Mouse (Mus musculus): ENCODE data around the gene Eprs. TPM values are rescaled to one million over a fixed set of nuclear protein-coding genes. Genes with fewer than 3 reads are reported as not detected.

Gene Eprs
- polyA plus RNA-seq, 1 experiment = 44.2 TPM

DNA sequence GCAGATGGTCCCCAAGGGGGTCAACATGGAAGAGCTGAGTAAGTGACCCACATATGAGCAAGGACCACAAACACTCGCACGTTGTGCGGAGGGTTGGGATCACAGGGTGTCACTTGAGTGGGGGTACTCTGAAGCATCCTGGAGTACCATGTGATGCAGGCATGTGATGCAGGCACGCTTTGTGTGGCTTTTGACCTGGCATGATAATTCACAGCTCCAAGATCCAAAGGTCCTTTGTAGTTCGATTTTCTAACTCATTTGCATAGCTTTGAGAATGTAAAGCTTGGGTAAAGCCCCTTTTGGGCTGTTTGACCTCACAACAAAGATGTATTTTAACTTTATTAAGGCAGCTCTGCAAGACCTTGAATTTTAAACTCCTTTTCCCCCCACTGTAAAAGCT lies 100.0 kb downstream of the Eprs start:
- H3K36me3 ChIP-seq (ENCODE audit: control insufficient read depth, insufficient read depth) = no peaks in the 10 kb centered on the region
- TF ChIP-seq MAX (IDR thresholded peaks at IDR 0.05) (no peak), CTCF (IDR thresholded peaks at IDR 0.05; ENCODE audit: control insufficient read depth, insufficient read depth, insufficient read length) (no peak), MYOD1 (IDR thresholded peaks at IDR 0.05; ENCODE audit: control insufficient read depth, insufficient read length, low read depth) (no peak), FOSL1 (IDR thresholded peaks at IDR 0.05; ENCODE audit: insufficient read depth, low read length, poor library complexity, severe bottlenecking) (no peak), CEBPB (IDR thresholded peaks at IDR 0.05; ENCODE audit: low read depth) (no peak), MYOG (IDR thresholded peaks at IDR 0.05; ENCODE audit: control insufficient read depth, extremely low read depth, insufficient read length) (no peak), USF1 (IDR thresholded peaks at IDR 0.05; ENCODE audit: low read depth) (no peak)

DNA sequence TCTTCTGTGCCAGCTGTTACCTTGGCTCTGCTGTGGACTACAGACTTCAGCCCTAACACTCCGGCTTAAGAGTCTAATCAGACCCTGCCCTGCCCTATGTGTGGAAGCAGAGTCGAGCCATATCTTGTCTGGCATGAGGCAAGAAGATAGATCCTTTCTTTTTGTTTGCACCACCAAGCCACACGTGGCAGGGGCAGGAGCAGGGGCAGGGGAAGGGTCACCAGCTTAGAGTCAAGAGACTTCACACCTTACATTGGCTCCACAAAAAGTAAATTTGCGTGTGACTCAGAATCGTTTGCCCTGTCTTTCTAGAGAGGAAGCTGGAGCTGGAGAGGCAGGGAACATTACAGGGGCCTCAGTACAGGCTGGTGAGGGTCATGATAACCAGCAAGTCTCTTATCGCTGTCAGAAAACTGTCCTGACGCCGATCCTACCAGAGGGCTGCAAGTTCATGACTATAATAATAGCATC lies 106.7 kb downstream of the Eprs start:
- no peak overlapping the region for H3K4me3 ChIP-seq (ENCODE audit: insufficient read depth, poor library complexity, severe bottlenecking)
- TF ChIP-seq USF1 (IDR thresholded peaks at IDR 0.05; ENCODE audit: low read depth) (no peak), MYOG (IDR thresholded peaks at IDR 0.05; ENCODE audit: control insufficient read depth, extremely low read depth, insufficient read length) (no peak), FOSL1 (IDR thresholded peaks at IDR 0.05; ENCODE audit: insufficient read depth, low read length, poor library complexity, severe bottlenecking) (no peak), CEBPB (IDR thresholded peaks at IDR 0.05; ENCODE audit: low read depth) (no peak), MAX (IDR thresholded peaks at IDR 0.05) (no peak), MYOD1 (IDR thresholded peaks at IDR 0.05; ENCODE audit: control insufficient read depth, insufficient read length, low read depth) (no peak)
- no peaks in the 10 kb centered on the region for H3K79me2 ChIP-seq (ENCODE audit: control insufficient read depth, insufficient read depth)
- H3K36me3 ChIP-seq (ENCODE audit: control insufficient read depth, insufficient read depth) = no peaks in the 10 kb centered on the region
- no peak overlapping the region for H3ac ChIP-seq (ENCODE audit: control insufficient read depth, insufficient read length, low read depth)
- H3K79me3 ChIP-seq (ENCODE audit: low read depth) = no peaks in the 10 kb centered on the region
- H3K27me3 ChIP-seq (ENCODE audit: control insufficient read depth, insufficient read depth, insufficient read length) = peaks cover 26% of the 10 kb centered on the region

More for the DNA sequence above, 100.0 kb downstream of the Eprs start:
- H3K4me3 ChIP-seq (ENCODE audit: insufficient read depth, poor library complexity, severe bottlenecking) = no peak overlapping the region
- no peaks in the 10 kb centered on the region for H3K79me3 ChIP-seq (ENCODE audit: low read depth)
- H3ac ChIP-seq (ENCODE audit: control insufficient read depth, insufficient read length, low read depth) = no peak overlapping the region
- H3K79me2 ChIP-seq (ENCODE audit: control insufficient read depth, insufficient read depth) = no peaks in the 10 kb centered on the region
- H3K27me3 ChIP-seq (ENCODE audit: control insufficient read depth, insufficient read depth, insufficient read length) = peaks cover 32% of the 10 kb centered on the region

- Histone ChIP-seq H3K79me2 (ENCODE audit: control insufficient read depth, insufficient read depth) (no peaks in the 10 kb centered on the region), H3K36me3 (ENCODE audit: control insufficient read depth, insufficient read depth) (no peaks in the 10 kb centered on the region), H3K79me3 (ENCODE audit: low read depth) (no peaks in the 10 kb centered on the region), H3ac (ENCODE audit: control insufficient read depth, insufficient read length, low read depth) (no peak overlapping the region), H3K4me3 (ENCODE audit: insufficient read depth, poor library complexity, severe bottlenecking) (no peak overlapping the region), H3K27me3 (ENCODE audit: control insufficient read depth, insufficient read depth, insufficient read length) (peaks cover 15% of the 10 kb centered on the region)
- TF ChIP-seq CTCF (IDR thresholded peaks at IDR 0.05; ENCODE audit: control insufficient read depth, insufficient read depth, insufficient read length) (no peak), USF1 (IDR thresholded peaks at IDR 0.05; ENCODE audit: low read depth) (no peak), MAX (IDR thresholded peaks at IDR 0.05) (no peak), MYOD1 (IDR thresholded peaks at IDR 0.05; ENCODE audit: control insufficient read depth, insufficient read length, low read depth) (no peak), CEBPB (IDR thresholded peaks at IDR 0.05; ENCODE audit: low read depth) (no peak), FOSL1 (IDR thresholded peaks at IDR 0.05; ENCODE audit: insufficient read depth, low read length, poor library complexity, severe bottlenecking) (no peak), MYOG (IDR thresholded peaks at IDR 0.05; ENCODE audit: control insufficient read depth, extremely low read depth, insufficient read length) (no peak)
These were observed 109.3 kb downstream of the Eprs start for GRCm38 (mm10) chr1:185472025-185472720.

DNA sequence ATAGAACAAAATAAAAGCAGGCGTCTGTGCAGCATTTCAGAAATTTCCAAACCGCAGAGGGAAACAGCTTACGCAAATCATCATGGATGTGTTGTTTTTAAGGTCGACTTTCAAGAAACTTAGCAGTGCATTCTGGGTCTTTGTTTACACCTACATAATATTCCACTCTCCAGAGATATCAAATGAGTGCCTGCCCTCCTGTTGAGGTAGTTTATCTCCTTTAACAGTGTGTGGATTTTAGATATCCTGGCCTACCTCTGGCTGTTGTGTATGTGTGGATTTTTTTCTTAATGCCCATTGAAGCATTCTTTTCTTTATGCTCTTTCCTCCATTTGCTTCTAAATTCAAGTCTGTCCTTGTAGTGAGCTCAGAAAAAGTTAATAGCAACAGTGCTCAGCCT lies 109.9 kb downstream of the Eprs start:
- Histone ChIP-seq H3K36me3 (ENCODE audit: control insufficient read depth, insufficient read depth) (no peaks in the 10 kb centered on the region), H3K4me3 (ENCODE audit: insufficient read depth, poor library complexity, severe bottlenecking) (no peak overlapping the region), H3K79me3 (ENCODE audit: low read depth) (no peaks in the 10 kb centered on the region), H3ac (ENCODE audit: control insufficient read depth, insufficient read length, low read depth) (no peak overlapping the region), H3K79me2 (ENCODE audit: control insufficient read depth, insufficient read depth) (no peaks in the 10 kb centered on the region), H3K27me3 (ENCODE audit: control insufficient read depth, insufficient read depth, insufficient read length) (peaks cover 14% of the 10 kb centered on the region)
- no peak for TF ChIP-seq USF1 (IDR thresholded peaks at IDR 0.05; ENCODE audit: low read depth)
- no peak for TF ChIP-seq MYOG (IDR thresholded peaks at IDR 0.05; ENCODE audit: control insufficient read depth, extremely low read depth, insufficient read length)
- no peak for TF ChIP-seq FOSL1 (IDR thresholded peaks at IDR 0.05; ENCODE audit: insufficient read depth, low read length, poor library complexity, severe bottlenecking)
- TF ChIP-seq CTCF (IDR thresholded peaks at IDR 0.05; ENCODE audit: control insufficient read depth, insufficient read depth, insufficient read length) = no peak
- TF ChIP-seq MYOD1 (IDR thresholded peaks at IDR 0.05; ENCODE audit: control insufficient read depth, insufficient read length, low read depth) = no peak
- no peak for TF ChIP-seq MAX (IDR thresholded peaks at IDR 0.05)

DNA sequence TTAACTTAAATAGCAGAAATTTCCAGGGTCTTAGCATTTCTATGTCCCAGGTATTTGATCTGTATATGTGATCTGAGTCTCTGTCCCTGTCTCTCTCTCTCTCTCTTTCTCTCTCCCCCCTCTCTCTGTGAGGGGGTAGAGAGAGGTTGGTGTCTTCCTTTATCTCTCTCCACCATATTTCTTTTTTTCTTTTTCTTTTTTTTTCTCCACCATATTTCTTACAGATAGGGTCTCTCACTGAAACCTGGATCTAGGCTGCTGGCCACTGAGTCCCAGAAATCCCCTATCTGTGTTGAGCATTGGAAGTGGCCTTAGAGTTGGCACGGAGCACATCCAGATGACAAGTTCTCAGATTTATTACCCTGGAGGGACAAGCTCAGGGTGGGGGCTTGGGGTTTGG lies 110.6 kb downstream of the Eprs start:
- TF ChIP-seq CTCF (IDR thresholded peaks at IDR 0.05; ENCODE audit: control insufficient read depth, insufficient read depth, insufficient read length) (no peak), MAX (IDR thresholded peaks at IDR 0.05) (no peak), FOSL1 (IDR thresholded peaks at IDR 0.05; ENCODE audit: insufficient read depth, low read length, poor library complexity, severe bottlenecking) (no peak), MYOD1 (IDR thresholded peaks at IDR 0.05; ENCODE audit: control insufficient read depth, insufficient read length, low read depth) (no peak), MYOG (IDR thresholded peaks at IDR 0.05; ENCODE audit: control insufficient read depth, extremely low read depth, insufficient read length) (no peak), CEBPB (IDR thresholded peaks at IDR 0.05; ENCODE audit: low read depth) (no peak), USF1 (IDR thresholded peaks at IDR 0.05; ENCODE audit: low read depth) (no peak)
- Histone ChIP-seq H3K27me3 (ENCODE audit: control insufficient read depth, insufficient read depth, insufficient read length) (peaks cover 10% of the 10 kb centered on the region), H3ac (ENCODE audit: control insufficient read depth, insufficient read length, low read depth) (no peak overlapping the region), H3K36me3 (ENCODE audit: control insufficient read depth, insufficient read depth) (no peaks in the 10 kb centered on the region), H3K79me3 (ENCODE audit: low read depth) (no peaks in the 10 kb centered on the region), H3K79me2 (ENCODE audit: control insufficient read depth, insufficient read depth) (no peaks in the 10 kb centered on the region), H3K4me3 (ENCODE audit: insufficient read depth, poor library complexity, severe bottlenecking) (no peak overlapping the region)

Small RNA genes within 50 kb of the gene (microRNA-seq; reads per million reads assigned to microRNA genes)
- gene Mir194-1 (ENCODE audit: borderline microRNAs expressed) = 1.2 reads per million, percentile 28 among the genes with 10 or more reads in this experiment
- gene Mir215 (ENCODE audit: borderline microRNAs expressed) = 1.6 reads per million, percentile 35 among the genes with 10 or more reads in this experiment

Other genes with a start within 250 kb of the Eprs start
- 24.1 TPM for gene Rab3gap2, start 158.9 kb upstream of the Eprs start, polyA plus RNA-seq (2012; fragmentation: generic; extraction: Trizol)
- 18.4 TPM for gene Iars2, start 33.6 kb upstream of the Eprs start, polyA plus RNA-seq (2012; fragmentation: generic; extraction: Trizol)
- 37.2 TPM for gene Bpnt1, start 30.9 kb upstream of the Eprs start, polyA plus RNA-seq (2012; fragmentation: generic; extraction: Trizol)
- not detected for gene Slc30a10, start 91.8 kb downstream of the Eprs start, polyA plus RNA-seq (2012; fragmentation: generic; extraction: Trizol)